Mouse (Mus musculus): Measurements from ENCODE around the gene Kat5.
A peak's percentile ranks its signal among the peaks of the same experiment; 100 is the strongest.

The Kat5 gene

DNA sequence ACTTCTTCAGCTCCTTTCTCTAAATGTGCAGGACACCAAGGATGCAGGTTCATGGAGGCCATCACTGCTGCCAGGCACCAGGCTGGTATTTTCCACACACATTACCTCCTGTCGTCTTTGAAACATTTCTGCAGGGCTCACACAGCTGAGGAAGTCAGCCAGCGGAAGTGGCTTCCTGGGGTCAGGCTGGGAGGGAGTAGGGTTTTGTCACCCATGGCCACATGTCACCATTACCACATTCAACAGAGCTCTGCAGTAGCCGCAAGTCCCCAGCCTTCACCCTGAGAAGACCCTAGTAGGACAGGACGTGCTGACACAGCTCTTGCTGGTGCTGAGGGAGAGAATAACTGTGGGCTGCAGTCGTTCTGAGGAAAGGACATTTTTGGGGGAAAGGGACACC is 38.2 kb downstream of the Kat5 start:
- DNase-seq (ENCODE audit: low spot score) = no peak

DNA sequence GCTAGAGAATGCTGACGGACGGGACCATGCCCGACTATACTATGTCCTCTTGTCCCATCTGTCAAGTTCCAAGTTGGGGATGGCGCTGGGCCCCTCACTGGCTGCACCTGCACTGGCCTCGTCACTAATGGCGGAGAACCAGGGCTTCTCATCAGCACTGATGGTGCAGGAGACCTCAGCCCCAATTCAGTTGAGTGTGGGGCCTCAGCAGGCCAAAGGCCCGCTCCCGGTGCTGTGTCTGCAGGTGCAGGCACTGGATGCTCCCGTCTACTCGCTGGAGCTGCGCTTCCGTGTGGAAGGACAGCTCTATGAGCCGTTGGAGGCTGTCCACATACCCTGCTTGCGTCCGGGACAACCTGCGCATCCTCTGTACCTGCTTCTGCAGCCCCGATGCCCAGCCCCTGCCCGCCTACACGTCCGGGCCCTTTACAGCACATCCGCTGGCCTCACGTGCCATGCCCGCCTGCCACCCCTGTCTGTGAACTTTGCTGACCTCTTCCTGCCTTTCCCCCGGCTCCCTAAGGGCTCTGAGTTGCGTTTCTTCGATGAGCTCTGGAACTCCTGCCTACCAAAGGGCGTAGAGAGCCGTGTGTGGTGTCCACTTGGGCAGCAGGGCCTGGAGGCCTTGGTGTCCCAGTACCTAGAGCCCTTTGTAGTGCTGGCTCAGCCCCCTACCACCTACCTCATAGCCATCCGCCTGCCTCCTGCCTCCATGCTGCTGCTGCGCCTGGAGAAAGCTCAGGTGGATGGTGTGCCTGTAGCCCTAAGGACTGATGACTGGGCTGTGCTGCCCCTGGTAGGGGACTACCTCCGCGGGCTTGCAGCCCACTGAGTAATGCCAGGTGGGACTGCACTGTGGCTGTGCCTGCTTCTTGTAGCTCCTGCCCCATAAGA is 39.4 kb downstream of the Kat5 start:
- DNase-seq (ENCODE audit: low spot score) = no peak

DNA sequence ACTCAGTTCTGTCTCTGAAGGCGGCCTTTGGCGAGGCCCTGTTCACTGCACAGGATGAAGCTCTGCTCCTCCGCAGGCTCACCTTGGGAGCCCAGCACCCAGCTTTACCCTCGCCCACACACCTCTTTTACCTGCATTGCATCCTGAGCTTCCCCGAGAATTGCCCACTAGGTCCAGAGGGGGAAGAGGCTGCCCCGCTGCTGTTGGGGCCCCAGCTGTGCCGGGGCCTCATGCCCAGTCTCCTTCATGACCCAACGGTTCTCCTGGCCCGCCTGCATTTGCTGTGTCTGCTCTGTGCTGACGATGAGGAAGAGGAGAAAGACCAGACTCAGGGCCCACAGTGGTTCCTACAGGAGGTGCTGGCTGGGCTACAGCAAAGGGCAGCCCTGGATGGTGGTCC is 40.5 kb downstream of the Kat5 start:
- DNase-seq (ENCODE audit: low spot score) = no peak

- peak; percentile 66 for DNase-seq (ENCODE audit: low spot score)
Measured at GRCm38 (mm10) chr19:5568470-5569140, 41.4 kb downstream of the Kat5 start.

DNA sequence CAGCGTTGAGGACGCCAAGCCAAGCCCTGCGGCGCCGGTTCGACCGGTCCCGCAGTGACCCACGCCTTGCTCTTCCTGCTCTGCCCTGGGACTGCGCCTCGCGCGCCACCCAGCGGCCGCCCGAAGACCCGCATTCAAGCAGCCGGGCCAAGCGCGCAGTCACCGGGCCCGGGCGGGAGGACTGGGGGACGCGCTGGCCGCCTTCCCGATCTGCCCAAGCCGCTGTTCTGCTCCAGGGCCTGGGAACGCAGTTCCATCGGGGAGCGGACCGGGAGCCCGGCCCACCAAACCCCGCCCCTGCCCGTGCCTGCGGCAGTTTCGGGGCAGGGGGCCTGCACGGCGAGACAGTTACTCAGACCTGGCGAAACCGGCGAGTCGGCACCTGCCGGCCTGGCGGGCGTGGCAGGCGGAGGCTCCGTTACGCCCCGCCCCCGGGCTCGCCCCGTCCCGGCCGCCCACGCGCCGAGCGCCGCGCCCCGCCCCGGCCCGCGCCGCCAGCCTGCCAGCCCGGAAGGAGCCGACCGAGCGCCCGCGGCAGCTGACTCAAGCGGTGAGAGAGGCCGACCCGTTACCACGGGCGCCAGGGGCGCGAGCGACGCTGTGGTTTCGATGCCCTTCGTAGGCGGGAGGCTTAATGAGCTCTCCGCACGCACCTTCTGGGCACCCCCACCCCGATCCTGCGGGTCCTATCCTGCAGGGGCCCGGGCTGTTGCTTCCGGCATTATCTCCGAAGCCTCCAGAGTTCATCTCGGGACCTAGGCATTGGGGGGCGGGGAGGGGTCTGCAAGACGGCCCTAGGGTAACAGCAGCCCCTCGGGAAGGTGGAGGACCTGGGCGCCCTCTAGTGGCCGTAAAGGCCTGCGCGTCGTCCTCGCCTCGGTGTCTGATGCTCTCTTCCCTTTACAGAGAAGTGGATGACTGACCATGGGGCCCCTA is 42.2 kb downstream of the Kat5 start, which contains the start of gene Ap5b1:
TSS of gene Ap5b1 (plus strand) at position 492 of the 936 bp plus-strand sequence.
- DNase-seq (ENCODE audit: low spot score) = peak; percentile 83

DNA sequence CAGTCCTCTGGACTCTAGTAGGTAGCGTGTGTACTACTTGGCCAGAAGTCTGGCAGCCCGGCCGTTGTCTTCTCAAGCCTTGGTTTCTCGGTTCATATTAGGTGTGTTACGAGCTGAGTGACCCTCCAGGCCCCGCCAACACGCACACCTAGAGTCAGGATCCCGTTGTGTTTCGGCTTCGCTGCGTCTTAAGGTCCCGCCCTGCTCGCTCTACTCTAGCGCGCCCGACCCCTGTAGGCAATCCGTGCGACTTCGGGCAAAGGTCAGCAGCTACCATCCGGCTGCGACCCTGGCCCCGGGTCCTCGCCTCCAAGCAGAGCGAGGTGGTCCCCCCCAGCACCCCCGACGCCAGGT is 42.9 kb downstream of the Kat5 start:
- no peak for DNase-seq (ENCODE audit: low spot score)

DNA sequence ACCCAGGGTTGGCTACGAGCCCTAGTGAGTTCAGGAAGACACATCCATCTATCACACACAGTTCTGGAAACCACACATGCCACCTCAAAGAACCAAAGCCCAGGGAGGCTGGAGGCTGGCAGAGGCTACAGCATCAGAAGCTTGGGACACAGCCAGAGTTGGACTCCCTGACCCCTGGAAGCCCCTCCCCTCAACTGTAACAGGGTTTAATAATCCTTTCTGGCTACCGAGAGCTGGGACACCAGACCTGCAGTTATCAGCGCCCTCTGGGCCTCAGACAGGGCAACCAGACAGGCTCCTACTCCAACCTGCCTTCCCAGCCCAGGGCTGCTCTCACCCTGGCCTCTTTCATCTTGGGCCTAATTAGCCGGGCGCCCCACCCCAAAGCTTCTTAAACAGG is 43.7 kb downstream of the Kat5 start:
- DNase-seq (ENCODE audit: low spot score) = no peak

DNA sequence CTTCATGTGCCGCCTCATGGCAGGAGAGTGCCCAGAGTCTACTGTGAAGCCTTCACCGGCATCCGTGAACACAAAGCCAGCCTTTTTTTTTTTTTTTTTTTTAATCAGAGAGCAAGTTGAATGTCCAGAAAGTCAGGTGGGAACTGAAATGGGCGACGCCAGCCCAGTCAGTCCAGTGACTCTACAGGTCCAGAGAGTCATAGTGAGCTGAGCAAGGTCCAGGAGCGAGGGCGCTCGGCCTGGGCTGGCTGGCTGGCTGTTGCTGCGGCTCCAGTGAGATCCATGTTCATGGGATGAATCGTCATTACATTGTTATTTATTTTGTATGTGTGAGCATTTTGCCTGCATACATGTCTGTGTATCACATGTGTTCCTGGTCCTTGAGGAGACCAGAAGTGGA is 47.3 kb downstream of the Kat5 start:
- no peak for DNase-seq (ENCODE audit: low spot score)

GRCm38 (mm10) chr19:5561886-5562285 is 48.2 kb downstream of the Kat5 start:
- no peak for DNase-seq (ENCODE audit: low spot score)

- no peak for DNase-seq (ENCODE audit: low spot score)
Measured at GRCm38 (mm10) chr19:5561252-5561790, 48.7 kb downstream of the Kat5 start.

GRCm38 (mm10) chr19:5560457-5561041 is 49.5 kb downstream of the Kat5 start, which contains the start of gene Ovol1:
Gene Ovol1 (minus strand): TSS chr19:5560646.
- DNase-seq (ENCODE audit: low spot score) = no peak

- DNase-seq (ENCODE audit: low spot score) = no peak
Measured at GRCm38 (mm10) chr19:5559631-5560456, 50.2 kb downstream of the Kat5 start.

GRCm38 (mm10) chr19:5559229-5559628 is 50.8 kb downstream of the Kat5 start:
- no peak for DNase-seq (ENCODE audit: low spot score)

DNA sequence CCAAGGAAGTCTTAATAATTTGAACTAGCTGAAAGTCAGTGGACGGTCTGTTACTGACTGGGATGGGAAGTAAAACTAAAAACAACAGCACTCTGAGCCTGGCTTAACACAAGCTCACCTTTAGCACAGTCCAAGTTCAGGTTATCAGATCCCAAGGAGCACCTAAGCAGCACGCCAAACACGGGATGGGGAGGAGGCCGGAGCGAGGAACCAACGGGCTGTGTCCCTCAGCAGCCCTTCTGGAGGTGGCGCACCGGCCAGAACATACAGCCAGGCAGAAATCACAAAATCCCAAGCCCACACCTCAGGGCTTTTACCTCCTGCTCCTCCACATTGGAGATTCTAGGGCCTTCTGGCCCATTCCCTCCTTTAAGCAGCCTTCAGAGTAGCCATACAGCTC is 51.3 kb downstream of the Kat5 start:
- no peak for DNase-seq (ENCODE audit: low spot score)

- DNase-seq (ENCODE audit: low spot score) = no peak
Measured at GRCm38 (mm10) chr19:5558169-5558568, 51.9 kb downstream of the Kat5 start.

GRCm38 (mm10) chr19:5554212-5554611 is 55.8 kb downstream of the Kat5 start:
- DNase-seq (ENCODE audit: low spot score) = no peak

DNA sequence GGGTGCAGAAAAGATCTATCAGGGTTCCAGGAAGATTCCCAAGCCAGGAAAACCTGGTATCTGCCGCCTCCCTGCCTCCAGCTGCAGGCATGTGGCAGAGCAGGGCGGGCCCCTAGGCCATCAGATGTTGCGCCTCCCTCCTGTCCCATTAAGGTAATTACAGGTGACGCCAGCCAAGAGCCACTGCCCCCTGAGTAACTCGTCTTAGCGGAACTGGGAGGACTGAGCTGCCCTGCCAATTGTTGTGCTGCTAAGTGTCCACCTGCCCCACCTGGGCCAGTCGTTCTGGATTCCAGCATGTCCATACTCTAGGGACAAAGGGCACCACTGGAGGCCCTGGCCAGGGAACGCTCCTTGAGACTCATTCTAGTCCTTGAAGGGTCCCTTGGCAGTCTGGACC is 56.2 kb downstream of the Kat5 start:
- no peak for DNase-seq (ENCODE audit: low spot score)

All from ovary, adult 18-20 months (tissue).